Comparison of ENCODE assay signal across 22 mouse cellular contexts in the genomic region with DNA sequence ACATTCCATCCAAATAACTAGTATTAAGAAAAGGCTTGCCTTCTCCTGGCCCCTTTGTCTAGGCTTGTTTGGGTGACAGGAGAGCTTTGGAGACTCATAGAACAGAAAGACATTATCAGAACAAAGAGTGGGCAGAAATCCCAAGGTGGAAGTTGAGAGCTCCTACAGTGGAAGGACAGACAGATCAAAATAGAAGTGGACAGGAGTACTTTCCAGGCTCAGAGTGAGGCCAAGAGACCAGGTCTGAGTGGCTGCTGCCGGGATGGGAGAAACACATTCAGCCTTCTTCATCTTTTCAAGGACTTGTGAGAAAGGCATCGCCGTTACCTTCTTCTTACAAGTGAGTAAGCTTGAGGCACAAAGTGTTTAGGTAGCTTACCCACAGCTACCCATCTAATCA.
"Had no signal": no experiment of that assay in that cellular context is flagged by ENCODE, and none has a peak within 500 bp of the region (broad histone marks: within the 10 kb centered on the region; RNA-seq: fewer than 3 reads in every experiment).

No protein-coding gene starts in this region.

- H3K9ac ChIP-seq: liver, embryonic 12.5 days; liver, embryonic 15.5 days; lung, embryonic 15.5 days; midbrain, embryonic 13.5 days; neural tube, embryonic 13.5 days had no signal

- H3K36me3 ChIP-seq: liver, embryonic 12.5 days; liver, embryonic 15.5 days; lung, embryonic 15.5 days; midbrain, embryonic 10.5 days; midbrain, embryonic 13.5 days; neural tube, embryonic 13.5 days had no signal

- ATAC-seq: midbrain, embryonic 13.5 days; midbrain, embryonic 16.5 days had no signal

- H3K4me1 ChIP-seq: midbrain, embryonic 10.5 days had no signal

- H3K27me3 ChIP-seq: liver, embryonic 12.5 days; liver, embryonic 15.5 days; lung, embryonic 15.5 days; midbrain, embryonic 13.5 days; neural tube, embryonic 13.5 days had no signal

- H3K9me3 ChIP-seq: liver, embryonic 12.5 days; liver, embryonic 15.5 days; lung, embryonic 15.5 days; midbrain, embryonic 10.5 days; midbrain, embryonic 13.5 days; neural tube, embryonic 13.5 days had no signal

- H3K27ac ChIP-seq: layer of hippocampus, adult 2 months; left cerebral cortex, adult 2 months; liver, embryonic 12.5 days; lung, embryonic 15.5 days; midbrain, embryonic 10.5 days; midbrain, embryonic 13.5 days; neural tube, embryonic 13.5 days had no signal

- H3K4me2 ChIP-seq: liver, embryonic 12.5 days; liver, embryonic 15.5 days; lung, embryonic 15.5 days; midbrain, embryonic 13.5 days; neural tube, embryonic 13.5 days had no signal

- DNase-seq: kidney, adult 11 months; kidney, adult 8-10 months; kidney, postnatal 25 days; layer of hippocampus, adult 9-11 months; lung, adult 18-20 months; lung, postnatal 10 days; lung, postnatal 36 days; retina, postnatal 1 day; right cerebral cortex, postnatal 25 days; spleen, adult 18-20 months; thymus, postnatal 25 days had no signal

- H3K4me3 ChIP-seq: layer of hippocampus, adult 2 months; left cerebral cortex, adult 2 months; liver, embryonic 12.5 days; liver, embryonic 15.5 days; lung, embryonic 15.5 days; megakaryocyte, embryonic 14.5 days; midbrain, embryonic 10.5 days; midbrain, embryonic 13.5 days; myocyte; neural tube, embryonic 13.5 days had no signal
